Mouse (Mus musculus) E14TG2a.4 (cell line): Measurements from ENCODE around the gene Fam222b.

Source experiments
- CTCF ChIP-seq: conservative IDR thresholded peaks from 2 replicates; pipeline ENCODE4 v1.5.1; 2014; ENCODE audit warnings: low read length
- NANOG ChIP-seq: IDR thresholded peaks from 2 replicates; pipeline ENCODE4 v1.6.1; 2014; ENCODE audit warnings: borderline replicate concordance, low read length, mixed read lengths
- POU5F1 ChIP-seq: IDR thresholded peaks from 2 replicates; pipeline ENCODE4 v1.6.1; 2014; ENCODE audit warnings: low read length, borderline replicate concordance

- no peak for TF ChIP-seq CTCF
- no peak for TF ChIP-seq POU5F1
- no peak for TF ChIP-seq NANOG
These were observed 71.7 kb downstream of the Fam222b start for GRCm38 (mm10) chr11:78166161-78166560.
